Mouse (Mus musculus): ENCODE data around the gene Cdh1. TPM values are rescaled to one million over a fixed set of nuclear protein-coding genes. Genes with fewer than 3 reads are reported as not detected.
A peak's percentile ranks its signal among the peaks of the same experiment; 100 is the strongest.

Cdh1 gene
- polyA plus RNA-seq, 2 experiments, result 11.4 to 14.8 TPM

GRCm38 (mm10) chr8:106643100-106643499, 39.9 kb downstream of the Cdh1 start:
- TF ChIP-seq EP300 (IDR thresholded peaks at IDR 0.05; ENCODE audit: low read depth), result no peak
- TF ChIP-seq CTCF (IDR thresholded peaks at IDR 0.05; ENCODE audit: low read depth), result no peak
- no peaks in the 10 kb centered on the region for H3K36me3 ChIP-seq (replicated peaks; ENCODE audit: control insufficient read depth, insufficient read depth, low read depth)
- H3K9me3 ChIP-seq (ENCODE audit: control insufficient read depth, low read length), result no peaks in the 10 kb centered on the region
- H3K4me2 ChIP-seq (ENCODE audit: low read depth), result no peak overlapping the region
- H3K4me3 ChIP-seq (ENCODE audit: insufficient read depth in 1 of 2, low read depth in 2 of 2, low read length in 2 of 2), result no peak overlapping the region
- H3K27me3 ChIP-seq (ENCODE audit: control insufficient read depth, insufficient read depth, low read length), result no peaks in the 10 kb centered on the region
- DNase-seq (ENCODE audit: low read depth in 3 of 3, low spot score in 3 of 3) (no peak), ATAC-seq (ENCODE audit: insufficient read depth) (no peak)
- no peak overlapping the region for H3K9ac ChIP-seq (replicated peaks)
- 22% methylated on average over 4 of the region's 4 CpGs for WGBS (ENCODE audit: insufficient replicate concordance)
- peaks cover 0 to 12% of the 10 kb centered on the region in 2 experiments; a peak in 2 of 4 replicates for H3K4me1 ChIP-seq (replicated peaks; ENCODE audit: control insufficient read depth in 2 of 2, insufficient read depth in 2 of 2, low read length in 1 of 2)
- H3K27ac ChIP-seq, result no peak overlapping the region

GRCm38 (mm10) chr8:106644957-106645356, 41.8 kb downstream of the Cdh1 start:
- Histone ChIP-seq H3K4me2 (ENCODE audit: low read depth) (no peak overlapping the region), H3K4me1 (replicated peaks; ENCODE audit: control insufficient read depth in 2 of 2, insufficient read depth in 2 of 2, low read length in 1 of 2) (peaks cover 0 to 8% of the 10 kb centered on the region in 2 experiments; a peak in 2 of 4 replicates), H3K9me3 (ENCODE audit: control insufficient read depth, low read length) (no peaks in the 10 kb centered on the region), H3K27ac (no peak overlapping the region), H3K27me3 (ENCODE audit: control insufficient read depth, insufficient read depth, low read length) (no peaks in the 10 kb centered on the region), H3K9ac (replicated peaks) (no peak overlapping the region), H3K4me3 (ENCODE audit: insufficient read depth in 1 of 2, low read depth in 2 of 2, low read length in 2 of 2) (no peak overlapping the region), H3K36me3 (replicated peaks; ENCODE audit: control insufficient read depth, insufficient read depth, low read depth) (no peaks in the 10 kb centered on the region)
- ATAC-seq (ENCODE audit: insufficient read depth) (no peak), DNase-seq (ENCODE audit: low read depth in 3 of 3, low spot score in 3 of 3) (no peak)
- peak; percentile 16; the same call in 1 of the 2 replicates for TF ChIP-seq CTCF (IDR thresholded peaks at IDR 0.05; ENCODE audit: low read depth)
- no peak for TF ChIP-seq EP300 (IDR thresholded peaks at IDR 0.05; ENCODE audit: low read depth)
- WGBS (ENCODE audit: insufficient replicate concordance), result 51% methylated on average over 3 of the region's 3 CpGs

GRCm38 (mm10) chr8:106646153-106646552, 43.0 kb downstream of the Cdh1 start:
- 69% methylated on average over 2 of the region's 2 CpGs for WGBS (ENCODE audit: insufficient replicate concordance)
- no peak overlapping the region for H3K4me3 ChIP-seq (ENCODE audit: insufficient read depth in 1 of 2, low read depth in 2 of 2, low read length in 2 of 2)
- no peaks in the 10 kb centered on the region for H3K9me3 ChIP-seq (ENCODE audit: control insufficient read depth, low read length)
- H3K4me1 ChIP-seq (replicated peaks; ENCODE audit: control insufficient read depth in 2 of 2, insufficient read depth in 2 of 2, low read length in 1 of 2), result peaks cover 0 to 5% of the 10 kb centered on the region in 2 experiments; a peak in 2 of 4 replicates
- H3K4me2 ChIP-seq (ENCODE audit: low read depth), result no peak overlapping the region
- H3K27me3 ChIP-seq (ENCODE audit: control insufficient read depth, insufficient read depth, low read length), result no peaks in the 10 kb centered on the region
- no peak for TF ChIP-seq CTCF (IDR thresholded peaks at IDR 0.05; ENCODE audit: low read depth)
- no peak for TF ChIP-seq EP300 (IDR thresholded peaks at IDR 0.05; ENCODE audit: low read depth)
- no peak overlapping the region for H3K27ac ChIP-seq
- no peak for DNase-seq (ENCODE audit: low read depth in 3 of 3, low spot score in 3 of 3)
- H3K36me3 ChIP-seq (replicated peaks; ENCODE audit: control insufficient read depth, insufficient read depth, low read depth), result no peaks in the 10 kb centered on the region
- ATAC-seq (ENCODE audit: insufficient read depth), result no peak
- H3K9ac ChIP-seq (replicated peaks), result no peak overlapping the region

- no peaks in the 10 kb centered on the region for H3K36me3 ChIP-seq (replicated peaks; ENCODE audit: control insufficient read depth, insufficient read depth, low read depth)
- DNase-seq (ENCODE audit: low read depth in 3 of 3, low spot score in 3 of 3) (no peak), ATAC-seq (ENCODE audit: insufficient read depth) (no peak)
- peaks cover 0 to 3% of the 10 kb centered on the region in 2 experiments; a peak in 2 of 4 replicates for H3K4me1 ChIP-seq (replicated peaks; ENCODE audit: control insufficient read depth in 2 of 2, insufficient read depth in 2 of 2, low read length in 1 of 2)
- H3K27me3 ChIP-seq (ENCODE audit: control insufficient read depth, insufficient read depth, low read length), result no peaks in the 10 kb centered on the region
- H3K4me2 ChIP-seq (ENCODE audit: low read depth), result no peak overlapping the region
- H3K9ac ChIP-seq (replicated peaks), result no peak overlapping the region
- TF ChIP-seq EP300 (IDR thresholded peaks at IDR 0.05; ENCODE audit: low read depth) (no peak), CTCF (IDR thresholded peaks at IDR 0.05; ENCODE audit: low read depth) (no peak)
- H3K27ac ChIP-seq, result no peak overlapping the region
- H3K9me3 ChIP-seq (ENCODE audit: control insufficient read depth, low read length), result no peaks in the 10 kb centered on the region
- no peak overlapping the region for H3K4me3 ChIP-seq (ENCODE audit: insufficient read depth in 1 of 2, low read depth in 2 of 2, low read length in 2 of 2)
- 64% methylated on average over 5 of the region's 5 CpGs for WGBS (ENCODE audit: insufficient replicate concordance)
Measured at GRCm38 (mm10) chr8:106646731-106647130, 43.6 kb downstream of the Cdh1 start.

GRCm38 (mm10) chr8:106647387-106647786, 44.2 kb downstream of the Cdh1 start:
- WGBS (ENCODE audit: insufficient replicate concordance), result 25% methylated on average over 2 of the region's 2 CpGs
- no peaks in the 10 kb centered on the region for H3K36me3 ChIP-seq (replicated peaks; ENCODE audit: control insufficient read depth, insufficient read depth, low read depth)
- H3K9ac ChIP-seq (replicated peaks), result no peak overlapping the region
- H3K9me3 ChIP-seq (ENCODE audit: control insufficient read depth, low read length), result no peaks in the 10 kb centered on the region
- TF ChIP-seq CTCF (IDR thresholded peaks at IDR 0.05; ENCODE audit: low read depth) (peak; percentile 71), EP300 (IDR thresholded peaks at IDR 0.05; ENCODE audit: low read depth) (no peak)
- no peak overlapping the region for H3K27ac ChIP-seq
- no peaks in the 10 kb centered on the region for H3K27me3 ChIP-seq (ENCODE audit: control insufficient read depth, insufficient read depth, low read length)
- no peak for ATAC-seq (ENCODE audit: insufficient read depth)
- no peak overlapping the region for H3K4me3 ChIP-seq (ENCODE audit: insufficient read depth in 1 of 2, low read depth in 2 of 2, low read length in 2 of 2)
- no peaks in the 10 kb centered on the region for H3K4me1 ChIP-seq (replicated peaks; ENCODE audit: control insufficient read depth in 2 of 2, insufficient read depth in 2 of 2, low read length in 1 of 2)
- DNase-seq (ENCODE audit: low read depth in 3 of 3, low spot score in 3 of 3), result peak in 1 of 3 experiments; percentile 22
- no peak overlapping the region for H3K4me2 ChIP-seq (ENCODE audit: low read depth)

Measured in liver, embryonic 14.5 days (tissue).